Mouse (Mus musculus): ENCODE measurements around the gene Tanc2. TPM values are rescaled to one million over a fixed set of nuclear protein-coding genes. Genes with fewer than 3 reads are reported as not detected.
A peak's percentile ranks its signal among the peaks of the same experiment; 100 is the strongest.

The Tanc2 gene
- polyA plus RNA-seq, 1 experiment from 2014 or later: 17.9 TPM

DNA sequence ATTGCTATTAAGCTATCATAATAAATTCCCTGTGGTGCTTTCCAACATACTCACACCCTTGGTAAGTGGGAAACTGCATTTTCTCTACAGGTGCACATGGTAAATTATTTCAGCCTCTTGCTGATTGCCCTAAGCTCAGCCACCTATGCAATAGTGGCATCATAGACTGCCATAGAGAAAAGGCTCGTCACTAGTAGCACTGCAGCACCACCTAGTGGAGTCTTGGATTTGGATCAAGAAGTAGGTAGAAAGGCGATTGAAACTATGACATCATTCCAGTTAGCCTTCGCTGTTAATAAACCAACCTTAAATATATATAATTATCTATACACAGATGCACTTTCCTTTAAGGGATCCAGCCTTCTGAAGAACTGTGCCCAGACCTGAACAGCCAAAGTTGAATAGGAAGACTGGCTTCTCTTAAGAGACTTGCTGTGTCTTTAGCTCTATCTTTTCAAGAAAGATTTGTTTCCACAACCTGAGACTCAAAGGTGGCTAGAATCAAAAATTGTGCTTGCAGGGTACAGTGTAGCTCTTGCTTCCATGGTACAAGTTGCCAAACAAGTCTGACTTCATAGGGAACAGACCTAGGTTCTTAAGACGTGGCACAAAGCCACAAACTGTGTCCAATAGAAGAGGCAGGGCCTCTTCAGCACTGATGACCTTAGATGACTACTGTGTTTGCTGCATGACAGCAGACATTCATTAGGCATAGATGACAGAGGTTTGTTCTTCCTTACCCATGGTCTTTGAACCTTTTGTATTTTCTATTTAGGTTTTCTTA is 322.0 kb downstream of the Tanc2 start:
- H3K27ac ChIP-seq (replicated peaks): no peak overlapping the region
- no peaks in the 10 kb centered on the region for H3K27me3 ChIP-seq
- no peaks in the 10 kb centered on the region for H3K9me3 ChIP-seq
- H3K9ac ChIP-seq (replicated peaks): no peak overlapping the region
- no peak overlapping the region for H3K4me2 ChIP-seq (replicated peaks)
- no peaks in the 10 kb centered on the region for H3K4me1 ChIP-seq
- WGBS: 42% methylated on average over 4 of the region's 4 CpGs
- no peak overlapping the region for H3K4me3 ChIP-seq
- H3K36me3 ChIP-seq: peaks cover 17% of the 10 kb centered on the region
- ATAC-seq (ENCODE audit: low FRiP score, low read depth): no peak

- no peaks in the 10 kb centered on the region for H3K9me3 ChIP-seq
- H3K36me3 ChIP-seq: peaks cover 22% of the 10 kb centered on the region
- H3K4me1 ChIP-seq: no peaks in the 10 kb centered on the region
- 49% methylated on average over 5 of the region's 5 CpGs for WGBS
- no peak overlapping the region for H3K4me2 ChIP-seq (replicated peaks)
- H3K27me3 ChIP-seq: no peaks in the 10 kb centered on the region
- ATAC-seq (ENCODE audit: low FRiP score, low read depth): no peak
- H3K9ac ChIP-seq (replicated peaks): no peak overlapping the region
- no peak overlapping the region for H3K27ac ChIP-seq (replicated peaks)
- H3K4me3 ChIP-seq: no peak overlapping the region
Measured at GRCm38 (mm10) chr11:105913580-105913979, 323.8 kb downstream of the Tanc2 start.

GRCm38 (mm10) chr11:105920098-105920785 is 330.5 kb downstream of the Tanc2 start:
- Histone ChIP-seq H3K9ac (replicated peaks) (no peak overlapping the region), H3K4me3 (no peak overlapping the region), H3K9me3 (no peaks in the 10 kb centered on the region), H3K4me2 (replicated peaks) (no peak overlapping the region), H3K27me3 (no peaks in the 10 kb centered on the region), H3K27ac (replicated peaks) (no peak overlapping the region), H3K36me3 (peaks cover 42% of the 10 kb centered on the region), H3K4me1 (no peaks in the 10 kb centered on the region)
- ATAC-seq (ENCODE audit: low FRiP score, low read depth): no peak
- WGBS: 80% methylated on average over 3 of the region's 3 CpGs

DNA sequence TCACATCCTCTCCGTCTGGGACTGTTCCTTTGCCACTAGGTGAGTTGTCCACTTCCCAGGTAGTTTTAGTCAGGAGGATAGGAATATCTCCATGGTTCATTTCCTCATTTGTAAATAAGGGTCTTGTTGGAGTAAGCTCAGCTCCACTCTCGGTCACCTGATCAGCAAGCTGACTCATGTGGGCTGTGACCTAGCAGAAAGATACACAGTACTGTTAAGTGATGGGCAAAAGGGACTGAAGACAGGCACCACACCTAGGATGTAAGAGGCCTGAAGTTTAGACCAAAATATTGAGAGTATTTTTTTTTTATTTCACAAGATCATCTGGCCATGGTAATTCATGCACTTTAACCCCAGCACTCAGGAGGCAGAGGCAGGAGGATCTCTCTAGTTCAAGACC is 331.1 kb downstream of the Tanc2 start:
- no peaks in the 10 kb centered on the region for H3K27me3 ChIP-seq

DNA sequence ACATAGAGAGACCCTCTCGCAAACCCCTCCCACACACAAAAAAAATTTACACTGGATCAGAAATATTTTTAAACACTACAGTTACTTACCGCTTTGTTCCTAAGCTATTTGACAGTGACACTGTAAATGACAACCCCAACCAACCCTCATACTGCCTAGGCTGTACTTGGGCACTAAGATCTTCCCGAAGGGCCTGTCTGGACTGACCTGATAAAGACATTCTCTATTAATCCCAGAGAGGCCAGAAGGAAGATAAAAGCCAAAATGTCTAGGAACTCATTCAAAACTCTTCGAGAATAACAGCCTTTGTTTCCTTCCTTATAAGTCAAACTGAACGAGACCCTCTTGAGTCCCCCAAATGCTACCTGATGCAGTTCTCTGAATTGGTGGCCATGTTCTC is 331.5 kb downstream of the Tanc2 start:
- Histone ChIP-seq H3K4me1 (no peaks in the 10 kb centered on the region), H3K36me3 (peaks cover 39% of the 10 kb centered on the region), H3K27me3 (no peaks in the 10 kb centered on the region), H3K9ac (replicated peaks) (no peak overlapping the region), H3K9me3 (no peaks in the 10 kb centered on the region), H3K4me2 (replicated peaks) (no peak overlapping the region), H3K4me3 (no peak overlapping the region), H3K27ac (replicated peaks) (no peak overlapping the region)
- WGBS: 89% methylated on average over 5 of the region's 5 CpGs
- no peak for ATAC-seq (ENCODE audit: low FRiP score, low read depth)

More for the DNA sequence above, 331.1 kb downstream of the Tanc2 start:
- Histone ChIP-seq H3K27ac (replicated peaks) (no peak overlapping the region), H3K4me3 (no peak overlapping the region), H3K9me3 (no peaks in the 10 kb centered on the region), H3K4me2 (replicated peaks) (no peak overlapping the region), H3K4me1 (no peaks in the 10 kb centered on the region), H3K9ac (replicated peaks) (no peak overlapping the region), H3K36me3 (peaks cover 42% of the 10 kb centered on the region)
- ATAC-seq (ENCODE audit: low FRiP score, low read depth): no peak
- 90% methylated on average over 2 of the region's 2 CpGs for WGBS

GRCm38 (mm10) chr11:105922769-105923663 is 333.2 kb downstream of the Tanc2 start:
- no peak overlapping the region for H3K4me3 ChIP-seq
- peaks cover 6% of the 10 kb centered on the region; the same call in 1 of the 2 replicates for H3K4me1 ChIP-seq
- no peaks in the 10 kb centered on the region for H3K27me3 ChIP-seq
- H3K27ac ChIP-seq (replicated peaks): no peak overlapping the region
- H3K9ac ChIP-seq (replicated peaks): no peak overlapping the region
- H3K36me3 ChIP-seq: peaks cover 33% of the 10 kb centered on the region
- 92% methylated on average over 20 of the region's 20 CpGs for WGBS
- H3K4me2 ChIP-seq (replicated peaks): no peak overlapping the region
- H3K9me3 ChIP-seq: no peaks in the 10 kb centered on the region
- ATAC-seq (ENCODE audit: low FRiP score, low read depth): no peak

GRCm38 (mm10) chr11:105927065-105928030 is 337.6 kb downstream of the Tanc2 start:
- H3K27ac ChIP-seq (replicated peaks): no peak overlapping the region
- WGBS: 54% methylated on average over 14 of the region's 14 CpGs
- H3K9ac ChIP-seq (replicated peaks): no peak overlapping the region

DNA sequence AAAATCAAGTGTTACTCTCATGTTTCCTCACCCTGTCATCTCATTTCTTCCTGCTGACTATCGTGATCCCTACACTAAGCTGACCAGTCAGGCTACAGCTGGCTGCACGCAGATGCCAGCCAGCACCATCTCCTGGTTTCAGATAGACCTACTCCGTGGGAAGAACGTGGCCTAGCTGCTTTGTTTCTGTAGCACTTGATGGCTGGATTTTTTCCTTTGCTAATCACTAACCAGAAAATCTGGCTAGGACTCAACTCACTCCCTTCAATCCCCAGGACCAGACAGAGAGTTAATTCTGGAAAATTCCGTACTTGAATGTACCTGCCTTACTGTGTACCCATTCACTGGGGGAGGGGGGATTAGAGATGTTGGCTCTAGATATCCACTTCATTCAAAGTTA is 338.4 kb downstream of the Tanc2 start:
- Histone ChIP-seq H3K9ac (replicated peaks) (no peak overlapping the region), H3K27ac (replicated peaks) (no peak overlapping the region), H3K4me1 (peaks cover 6% of the 10 kb centered on the region; the same call in 1 of the 2 replicates), H3K4me3 (no peak overlapping the region), H3K4me2 (replicated peaks) (no peak overlapping the region), H3K9me3 (no peaks in the 10 kb centered on the region), H3K36me3 (peaks cover 3% of the 10 kb centered on the region; the same call in 1 of the 2 replicates), H3K27me3 (no peaks in the 10 kb centered on the region)
- WGBS: 62% methylated on average over 5 of the region's 5 CpGs
- no peak for ATAC-seq (ENCODE audit: low FRiP score, low read depth)

More at GRCm38 (mm10) chr11:105927065-105928030, 337.6 kb downstream of the Tanc2 start:
- peak; percentile 68 for ATAC-seq (ENCODE audit: low FRiP score, low read depth)
- Histone ChIP-seq H3K9me3 (no peaks in the 10 kb centered on the region), H3K27me3 (no peaks in the 10 kb centered on the region), H3K36me3 (peaks cover 11% of the 10 kb centered on the region), H3K4me3 (no peak overlapping the region), H3K4me1 (peaks cover 6% of the 10 kb centered on the region; the same call in 1 of the 2 replicates), H3K4me2 (replicated peaks) (no peak overlapping the region)

GRCm38 (mm10) chr11:105931380-105931779 is 341.6 kb downstream of the Tanc2 start:
- H3K4me2 ChIP-seq (replicated peaks): no peak overlapping the region
- H3K36me3 ChIP-seq: no peaks in the 10 kb centered on the region
- ATAC-seq (ENCODE audit: low FRiP score, low read depth): no peak
- H3K27ac ChIP-seq (replicated peaks): no peak overlapping the region
- 0 out of 2 replicates have a peak, but pooled peaks cover 6% of the 10 kb centered on the region for H3K27me3 ChIP-seq
- 82% methylated on average over 3 of the region's 3 CpGs for WGBS
- H3K9ac ChIP-seq (replicated peaks): no peak overlapping the region
- no peak overlapping the region for H3K4me3 ChIP-seq
- peaks cover 13% of the 10 kb centered on the region; the same call in 1 of the 2 replicates for H3K4me1 ChIP-seq
- no peaks in the 10 kb centered on the region for H3K9me3 ChIP-seq

DNA sequence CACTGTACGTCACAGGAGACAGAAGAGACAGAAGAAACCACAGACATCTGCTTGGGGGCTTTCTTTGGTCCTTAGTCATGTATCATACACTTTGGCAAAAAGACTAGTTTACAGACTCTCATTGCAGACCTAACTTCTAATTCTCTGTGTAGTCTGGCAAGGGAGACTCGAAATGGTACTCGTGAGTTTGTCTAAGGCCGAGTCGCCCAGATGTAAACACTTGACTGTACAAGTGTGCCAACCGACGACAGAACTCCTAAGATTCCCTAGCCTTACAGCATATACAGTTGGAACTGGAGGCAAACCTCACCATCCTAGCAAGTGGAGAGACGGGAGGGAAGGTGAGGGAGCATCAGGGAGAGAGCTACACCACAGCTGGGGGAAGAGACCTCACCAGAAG is 344.0 kb downstream of the Tanc2 start:
- ATAC-seq (ENCODE audit: low FRiP score, low read depth): no peak
- Histone ChIP-seq H3K4me2 (replicated peaks) (no peak overlapping the region), H3K4me1 (peaks cover 6% of the 10 kb centered on the region; the same call in 1 of the 2 replicates), H3K9me3 (no peaks in the 10 kb centered on the region), H3K4me3 (no peak overlapping the region), H3K36me3 (no peaks in the 10 kb centered on the region), H3K27ac (replicated peaks) (no peak overlapping the region), H3K9ac (replicated peaks) (no peak overlapping the region), H3K27me3 (0 out of 2 replicates have a peak, but pooled peaks cover 10% of the 10 kb centered on the region)
- 88% methylated on average over 8 of the region's 8 CpGs for WGBS

DNA sequence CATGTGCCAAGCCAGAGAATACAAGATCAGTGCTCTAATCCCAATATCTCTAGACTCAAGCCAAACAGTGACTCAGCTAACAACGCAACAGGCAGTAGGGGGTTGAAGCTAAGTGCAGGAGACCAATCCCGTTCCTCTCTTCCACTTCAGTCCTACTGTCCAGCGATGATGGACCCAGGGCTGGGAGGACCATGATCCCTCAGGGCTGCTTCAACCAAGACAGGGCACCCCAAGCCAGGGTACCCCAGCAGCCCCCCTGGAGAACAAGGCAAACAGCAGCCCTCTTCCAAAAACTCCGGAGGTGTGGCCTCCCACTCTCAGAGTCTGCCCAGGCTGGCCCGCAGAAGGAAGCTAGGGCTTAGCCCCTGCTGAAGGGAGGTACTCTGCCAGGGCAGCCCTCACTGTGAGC is 344.5 kb downstream of the Tanc2 start:
- Histone ChIP-seq H3K4me1 (peaks cover 6% of the 10 kb centered on the region; the same call in 1 of the 2 replicates), H3K4me3 (no peak overlapping the region), H3K9ac (replicated peaks) (no peak overlapping the region), H3K27ac (replicated peaks) (0 out of 2 replicates have a peak overlapping the region, but pooled peaks have one; percentile 52), H3K36me3 (no peaks in the 10 kb centered on the region), H3K27me3 (peaks cover 10% of the 10 kb centered on the region; the same call in 1 of the 2 replicates), H3K9me3 (no peaks in the 10 kb centered on the region), H3K4me2 (replicated peaks) (no peak overlapping the region)
- WGBS: 70% methylated on average over 5 of the region's 5 CpGs
- ATAC-seq (ENCODE audit: low FRiP score, low read depth): no peak

All from midbrain, embryonic 12.5 days (tissue).